Mouse (Mus musculus) heart, postnatal 0 days (tissue): ENCODE results near the gene Dync1li1.

Source experiments
- CTCF ChIP-seq: IDR thresholded peaks from 2 replicates; pipeline ENCODE4 v1.5.1; 2016; ENCODE audit warnings: antibody characterized with exemption, control low read depth, low read depth
- EP300 ChIP-seq: IDR thresholded peaks from 2 replicates; pipeline ENCODE4 v1.6.1; 2016; ENCODE audit warnings: antibody characterized with exemption, low read depth

DNA sequence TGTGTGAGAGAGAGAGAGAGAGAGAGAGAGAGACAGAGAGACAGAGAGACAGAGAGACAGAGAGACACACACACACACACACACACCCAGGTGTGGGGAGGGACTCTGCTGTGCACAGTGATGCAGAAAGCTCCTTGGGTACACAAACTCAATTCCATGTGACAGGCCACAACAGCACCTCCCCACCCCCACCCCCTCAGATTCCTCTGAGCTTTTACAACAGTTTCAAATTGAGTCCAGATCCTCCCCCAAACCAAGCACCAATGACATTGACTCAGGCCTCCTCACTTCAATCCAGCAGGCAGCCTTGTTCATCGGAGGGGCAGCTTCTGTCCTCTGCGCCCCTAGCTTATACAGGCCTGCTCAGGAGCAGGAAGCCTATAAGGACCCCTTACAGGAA, 78.9 kb downstream of the Dync1li1 start:
- TF ChIP-seq CTCF (no peak), EP300 (no peak)
